Mouse (Mus musculus): ENCODE measurements around the gene Pcsk6.
"Not testable (repeated sequence)": the region's sequence is repeated elsewhere in the genome, so short reads cannot be mapped to it uniquely, and the experiment has no call there.

Pcsk6 gene

DNA sequence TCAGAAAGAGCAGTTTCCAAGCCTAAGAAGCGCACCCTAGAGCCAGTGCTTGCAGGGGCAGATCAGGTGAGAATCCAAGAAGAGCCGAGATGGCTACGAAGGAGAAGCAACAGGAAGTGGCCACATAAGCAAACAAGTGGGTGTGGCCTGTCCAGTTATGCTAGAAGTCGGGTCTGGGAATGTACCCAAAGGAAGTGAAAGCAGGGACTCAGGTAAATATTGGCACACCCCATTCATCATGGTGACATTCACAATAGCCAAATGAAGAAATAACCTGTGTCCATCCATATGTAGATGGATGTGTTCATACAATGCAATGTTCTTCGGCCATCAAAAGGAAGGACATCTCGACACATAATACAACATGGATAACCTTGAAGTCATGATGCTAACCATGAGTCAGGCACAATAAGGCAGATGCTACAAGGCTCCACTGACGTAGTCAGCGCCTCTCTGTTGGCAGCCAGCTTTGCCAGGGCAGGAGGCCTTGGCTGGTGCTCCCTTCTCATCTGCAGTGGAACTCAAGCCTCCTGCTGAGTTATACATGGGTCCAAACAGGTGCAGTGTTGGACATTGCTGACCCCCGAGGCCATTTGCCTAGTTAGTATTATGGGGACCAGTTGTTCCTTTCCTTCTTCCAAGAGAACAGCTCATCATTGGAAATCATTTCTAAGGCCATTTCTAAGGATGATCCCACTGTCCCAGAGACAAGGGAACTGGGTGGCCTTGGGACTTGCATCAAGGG is 45.2 kb downstream of the Pcsk6 start:
- CTCF ChIA-PET: no interaction called here
- POLR2A ChIA-PET: interaction anchor here in 2 of 4 experiments (0.6 to 1.3 kb wide), 2 partner anchors 9 to 33 kb away, joined by 3 to 4 read pairs; no protein-coding TSS in a partner anchor

DNA sequence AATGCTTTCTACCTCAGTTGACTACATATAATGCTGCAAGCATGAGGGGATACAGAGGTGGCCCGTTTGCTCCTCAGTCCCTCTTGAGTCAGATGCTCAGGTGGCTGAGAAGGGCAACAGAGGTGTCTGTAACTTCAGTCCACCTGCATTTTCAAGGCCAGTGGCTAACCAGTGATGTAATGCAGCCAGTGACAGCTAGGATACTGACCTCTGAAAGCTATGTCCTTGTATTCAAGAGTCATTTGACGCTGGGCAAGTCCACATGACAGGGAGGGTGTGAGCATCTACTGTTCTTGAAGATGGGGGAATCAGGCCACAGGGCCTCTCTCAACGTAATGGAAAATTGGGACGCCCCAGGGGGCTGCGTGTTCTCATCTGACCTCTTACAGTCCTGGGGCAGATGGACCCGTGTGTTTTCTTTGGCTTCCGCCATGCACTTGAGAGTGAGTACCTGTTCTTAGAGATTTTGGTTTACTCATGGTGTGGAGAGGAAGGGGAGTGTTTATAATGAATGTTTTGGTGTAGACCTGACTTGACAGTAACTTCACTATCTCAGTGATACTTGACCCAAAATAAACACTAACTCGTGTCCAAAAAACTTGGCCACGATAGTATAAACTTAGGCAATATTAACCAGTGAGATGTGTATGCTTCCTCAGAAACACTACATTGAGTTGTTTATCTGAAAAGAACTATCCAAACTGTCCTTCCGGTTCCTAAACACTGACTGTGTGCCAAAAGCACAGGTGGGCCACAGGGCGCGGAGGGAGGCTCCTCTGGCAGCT is 48.0 kb downstream of the Pcsk6 start:
- CTCF ChIA-PET: no interaction called here
- POLR2A ChIA-PET: no interaction called here

DNA sequence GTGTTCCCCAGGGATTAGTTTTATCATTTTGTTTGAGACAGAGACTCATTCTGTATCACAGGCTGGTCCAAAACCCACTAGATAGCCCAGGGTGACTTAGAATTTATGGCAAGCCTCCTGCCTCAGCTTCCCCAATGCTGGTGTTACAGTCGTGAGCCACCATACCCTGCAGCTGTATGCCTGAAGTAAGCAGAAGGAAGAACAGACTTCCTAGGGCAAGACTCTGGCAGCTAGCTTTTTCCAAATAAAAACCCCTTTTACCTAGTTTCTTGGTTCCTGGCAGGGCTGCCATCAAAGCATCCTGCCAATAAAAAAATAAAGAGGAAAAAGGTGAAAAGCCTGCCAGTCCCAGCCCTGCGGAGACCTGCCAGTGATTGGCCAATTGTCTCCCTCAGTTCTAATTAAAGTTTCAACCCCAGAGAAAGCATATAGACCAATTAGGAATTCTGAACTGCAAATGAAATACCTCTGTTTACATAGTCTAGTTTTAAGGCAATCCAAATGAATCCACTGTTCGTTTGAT is 51.6 kb downstream of the Pcsk6 start:
- CTCF ChIA-PET: no interaction called here
- POLR2A ChIA-PET: no interaction called here

DNA sequence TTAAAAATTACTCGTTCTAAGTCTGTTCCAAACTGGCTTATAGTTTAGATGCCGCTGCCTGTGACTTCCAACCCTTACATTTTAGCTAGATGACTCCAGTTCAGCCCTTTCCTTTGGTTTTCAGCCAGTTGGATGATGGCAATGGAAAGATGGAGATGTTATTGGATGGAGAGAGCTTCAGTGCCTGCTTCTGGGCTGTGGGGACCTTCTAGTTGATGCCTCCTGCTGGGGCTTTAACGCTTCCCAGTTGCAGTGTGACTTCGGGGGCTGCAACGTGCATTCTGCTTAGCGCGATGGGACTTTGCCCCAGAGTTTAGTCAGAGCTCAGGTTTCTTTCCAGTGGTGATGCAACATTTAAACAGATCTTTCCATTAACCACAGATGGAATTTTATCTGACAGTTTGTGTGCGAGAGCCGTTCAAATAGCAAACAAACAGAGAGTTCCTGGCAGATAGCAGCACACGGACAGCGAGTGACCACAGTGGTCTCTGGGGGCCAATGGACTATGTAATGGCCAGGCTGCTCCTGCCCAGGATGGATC is 53.3 kb downstream of the Pcsk6 start:
- POLR2A ChIA-PET: no interaction called here
- CTCF ChIA-PET: interaction anchor here in 1 of 4 experiments (0.5 kb wide), 2 partner anchors 110 to 187 kb away, joined by 5 to 9 read pairs; no protein-coding TSS in a partner anchor

GRCm38 (mm10) chr7:65915821-65916220 is 54.3 kb downstream of the Pcsk6 start:
- CTCF ChIA-PET: interaction anchor here in 1 of 4 experiments (0.7 kb wide), 1 partner anchor 175 kb away, joined by 3 read pairs; no protein-coding TSS in a partner anchor
- POLR2A ChIA-PET: interaction anchor here in 1 of 4 experiments (0.7 kb wide), 1 partner anchor 10 kb away, joined by 3 read pairs; no protein-coding TSS in a partner anchor

GRCm38 (mm10) chr7:65916566-65916965 is 55.0 kb downstream of the Pcsk6 start:
- POLR2A ChIA-PET: interaction anchor here in 1 of 4 experiments (0.6 to 0.7 kb wide), 2 partner anchors 11 to 39 kb away, joined by 3 read pairs; no protein-coding TSS in a partner anchor
- CTCF ChIA-PET: interaction anchor here in 1 of 4 experiments (0.7 kb wide), 1 partner anchor 176 kb away, joined by 3 read pairs; no protein-coding TSS in a partner anchor

GRCm38 (mm10) chr7:65918431-65918830 is 56.9 kb downstream of the Pcsk6 start:
- POLR2A ChIA-PET: no interaction called here
- CTCF ChIA-PET: no interaction called here

DNA sequence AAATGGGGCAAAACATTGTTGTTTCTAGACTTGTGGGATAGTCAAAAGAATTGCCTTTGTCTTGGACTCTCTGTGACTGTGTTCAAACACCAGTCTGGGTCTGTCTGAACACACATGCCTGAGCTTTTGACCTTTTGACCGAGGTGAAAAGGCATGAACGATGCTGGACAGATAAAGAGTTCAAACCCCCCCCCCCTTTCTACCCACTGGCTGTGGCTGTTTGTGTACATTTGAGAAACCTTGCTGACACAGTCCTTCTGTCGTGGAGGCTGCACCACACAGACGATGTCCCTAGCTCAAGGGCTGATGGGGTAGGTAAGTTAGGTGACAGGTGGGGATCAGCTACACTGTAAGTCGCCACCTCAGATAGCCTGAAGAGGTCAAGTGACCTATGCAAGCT is 67.9 kb downstream of the Pcsk6 start:
- POLR2A ChIA-PET: interaction anchor here in 3 of 4 experiments (0.6 to 1.7 kb wide), 7 partner anchors 10 to 629 kb away, joined by 3 to 6 read pairs (median 3); partner anchors contain the start of gene Pcsk6 (in 1 of the 3)
- CTCF ChIA-PET: no interaction called here

- ChIA-PET CTCF (no interaction called here), POLR2A (no interaction called here)
Measured at GRCm38 (mm10) chr7:65930478-65930877, 68.9 kb downstream of the Pcsk6 start.

GRCm38 (mm10) chr7:65934238-65934970 is 72.9 kb downstream of the Pcsk6 start:
- CTCF ChIA-PET: interaction anchor here in 1 of 4 experiments (1.0 kb wide), 1 partner anchor 230 kb away, joined by 3 read pairs; no protein-coding TSS in a partner anchor
- POLR2A ChIA-PET: not testable (repeated sequence)

DNA sequence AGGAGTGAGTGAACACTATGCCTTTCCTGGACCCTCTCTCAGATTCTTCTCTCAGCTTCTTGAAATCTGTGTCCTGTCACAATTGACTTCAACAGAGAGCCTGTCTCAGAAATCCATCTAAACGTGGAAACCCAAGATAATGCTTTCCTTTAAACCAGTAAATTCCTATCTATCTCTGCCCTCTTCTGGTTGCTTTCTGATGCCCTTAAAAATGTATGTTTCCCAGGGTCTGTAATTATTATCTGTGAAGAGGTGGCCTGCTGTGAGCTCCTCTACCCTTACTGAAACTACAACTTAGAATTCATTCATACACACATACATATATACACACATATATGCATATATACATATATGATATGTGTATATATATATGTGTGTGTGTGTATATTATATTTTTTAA is 73.7 kb downstream of the Pcsk6 start:
- CTCF ChIA-PET: interaction anchor here in 1 of 4 experiments (1.0 kb wide), 1 partner anchor 230 kb away, joined by 3 read pairs; no protein-coding TSS in a partner anchor

GRCm38 (mm10) chr7:65940988-65941387 is 79.5 kb downstream of the Pcsk6 start:
- ChIA-PET CTCF (no interaction called here), POLR2A (no interaction called here)

More for the DNA sequence above, 73.7 kb downstream of the Pcsk6 start:
- POLR2A ChIA-PET: no interaction called here

- CTCF ChIA-PET: interaction anchor here in 1 of 4 experiments (0.6 kb wide), 1 partner anchor 77 kb away, joined by 4 read pairs; no protein-coding TSS in a partner anchor
- POLR2A ChIA-PET: no interaction called here
Measured at GRCm38 (mm10) chr7:65945342-65945993, 83.9 kb downstream of the Pcsk6 start.

DNA sequence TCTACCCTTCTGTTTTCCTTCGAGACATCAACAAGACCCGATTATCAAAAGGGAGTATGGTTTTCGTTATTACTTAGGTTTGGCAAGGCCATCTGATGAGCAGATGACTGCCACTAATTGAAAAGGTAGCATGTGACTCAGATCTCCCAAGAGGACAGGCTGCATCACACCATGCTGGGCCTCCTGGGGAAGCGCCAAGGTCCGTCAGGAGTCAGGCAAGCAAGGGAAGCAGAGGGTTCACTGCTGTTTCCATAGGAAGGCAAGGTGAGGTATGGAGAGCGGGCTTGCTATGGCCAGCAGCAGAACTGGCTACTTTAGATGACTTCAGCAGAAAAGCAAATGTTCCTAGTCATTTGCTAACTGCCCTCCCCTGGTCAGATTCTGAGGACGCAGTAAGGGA is 84.9 kb downstream of the Pcsk6 start:
- CTCF ChIA-PET: interaction anchor here in 1 of 4 experiments (0.6 kb wide), 1 partner anchor 54 kb away, joined by 3 read pairs; no protein-coding TSS in a partner anchor
- POLR2A ChIA-PET: interaction anchor here in 1 of 4 experiments (0.5 kb wide), 1 partner anchor 9 kb away, joined by 5 read pairs; no protein-coding TSS in a partner anchor

- ChIA-PET POLR2A (no interaction called here), CTCF (interaction anchor here in 1 of 4 experiments (0.6 kb wide), 1 partner anchor 147 kb away, joined by 4 read pairs; no protein-coding TSS in a partner anchor)
Measured at GRCm38 (mm10) chr7:65948891-65949290, 87.4 kb downstream of the Pcsk6 start.

GRCm38 (mm10) chr7:65954583-65954982 is 93.0 kb downstream of the Pcsk6 start:
- POLR2A ChIA-PET: interaction anchor here in 1 of 4 experiments (1.1 kb wide), 1 partner anchor 8 kb away, joined by 5 read pairs; no protein-coding TSS in a partner anchor
- CTCF ChIA-PET: no interaction called here

DNA sequence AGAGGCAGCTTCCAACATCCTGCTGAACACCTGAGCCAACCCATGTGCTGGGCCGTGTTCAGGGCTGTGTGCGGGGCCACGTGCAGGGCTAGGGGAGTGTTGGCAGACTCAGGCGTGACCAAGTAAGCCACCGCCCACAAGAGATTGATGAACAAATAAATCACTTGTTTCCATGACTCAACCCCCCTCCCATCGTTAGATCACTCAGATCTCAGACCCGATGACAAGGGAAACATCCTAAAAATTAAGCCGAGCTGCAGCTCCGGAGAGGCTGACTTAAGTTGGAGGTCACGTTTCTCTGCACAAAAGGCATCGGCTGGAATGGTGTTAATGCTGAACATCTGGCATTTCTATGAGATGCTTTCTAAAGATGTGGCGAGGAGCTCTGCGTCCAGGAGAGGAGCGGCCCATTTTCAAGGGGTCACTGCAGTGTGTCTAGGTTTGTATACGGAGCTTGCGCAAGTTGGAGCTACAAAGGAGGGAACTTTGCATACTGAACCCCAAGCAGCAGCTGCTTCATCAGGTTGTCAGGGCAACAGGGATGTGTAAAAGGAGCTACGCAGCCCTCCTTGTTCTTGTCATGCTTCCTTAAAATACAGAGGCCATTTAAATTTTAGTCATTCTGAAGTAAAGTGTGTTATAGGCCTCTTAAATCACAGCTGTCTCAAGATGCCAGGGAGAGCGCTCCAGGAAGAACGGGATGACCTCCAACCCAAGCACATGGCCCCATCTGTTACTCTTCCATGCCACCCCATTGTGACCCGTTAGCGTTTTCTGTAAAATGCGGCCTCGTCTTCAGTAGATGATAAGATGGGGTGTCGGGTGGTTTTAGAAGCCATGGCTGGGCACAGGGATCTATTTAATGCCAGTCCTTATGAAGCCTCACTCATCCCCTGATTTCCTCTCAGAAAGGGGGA is 94.0 kb downstream of the Pcsk6 start:
- ChIA-PET POLR2A (interaction anchor here in 3 of 4 experiments (1.0 to 1.1 kb wide), 3 partner anchors 8 to 124 kb away, joined by 3 to 6 read pairs (median 5); partner anchors contain the start of gene Selenos (in 1 of the 3)), CTCF (interaction anchor here in 2 of 4 experiments (0.6 kb wide), 2 partner anchors 274 to 337 kb away, joined by 3 to 4 read pairs; no protein-coding TSS in a partner anchor)
